In genomic region chr7:4764946-4765710, GRCm38 (mm10) we compare ENCODE assay signal across 24 mouse cellular contexts. TPM values are rescaled to one million over a fixed set of nuclear protein-coding genes. Genes with fewer than 3 reads are reported as not detected.
DNase-seq lines count a peak whose midpoint lies in the region; ATAC-seq lines count a peak whose summit lies in the region.
"Had no signal": no experiment of that assay in that cellular context is flagged by ENCODE, and none has a peak within 500 bp of the region (broad histone marks: within the 10 kb centered on the region; RNA-seq: fewer than 3 reads in every experiment).

No protein-coding gene starts in this region.

- peaks cover 17% of the 10 kb centered on the region for H3K4me1 ChIP-seq in midbrain, embryonic 12.5 days
- H3K4me1 ChIP-seq in midbrain, embryonic 14.5 days (ENCODE audit: control insufficient read depth, insufficient read depth, low read length), result no peaks in the 10 kb centered on the region
- H3K4me1 ChIP-seq in liver, embryonic 12.5 days, result no peaks in the 10 kb centered on the region
- no peaks in the 10 kb centered on the region for H3K4me1 ChIP-seq in stomach, embryonic 15.5 days
- H3K4me1 ChIP-seq: hindbrain, embryonic 12.5 days had no signal

- H3K9me3 ChIP-seq in midbrain, embryonic 12.5 days, result no peaks in the 10 kb centered on the region
- H3K9me3 ChIP-seq in midbrain, embryonic 14.5 days (ENCODE audit: control insufficient read depth, low read length), result no peaks in the 10 kb centered on the region
- no peaks in the 10 kb centered on the region for H3K9me3 ChIP-seq in liver, embryonic 12.5 days (replicated peaks)
- H3K9me3 ChIP-seq in stomach, embryonic 15.5 days, result no peaks in the 10 kb centered on the region
- H3K9me3 ChIP-seq: heart, embryonic 15.5 days; hindbrain, embryonic 12.5 days had no signal

- no peak overlapping the region for H3K4me2 ChIP-seq in midbrain, embryonic 12.5 days (replicated peaks)
- H3K4me2 ChIP-seq in midbrain, embryonic 14.5 days (ENCODE audit: low read length), result no peak overlapping the region
- peak overlapping the region; percentile 2; the same call in 1 of the 2 replicates for H3K4me2 ChIP-seq in liver, embryonic 12.5 days
- H3K4me2 ChIP-seq in stomach, embryonic 15.5 days, result 0 out of 2 replicates have a peak overlapping the region, but pooled peaks have one; percentile 2
- H3K4me2 ChIP-seq: heart, embryonic 15.5 days; hindbrain, embryonic 12.5 days had no signal

- H3K9ac ChIP-seq in midbrain, embryonic 12.5 days (replicated peaks), result 0 out of 2 replicates have a peak overlapping the region, but pooled peaks have one; percentile 11
- no peak overlapping the region for H3K9ac ChIP-seq in midbrain, embryonic 14.5 days (replicated peaks; ENCODE audit: low read length)
- no peak overlapping the region for H3K9ac ChIP-seq in liver, embryonic 12.5 days
- H3K9ac ChIP-seq in stomach, embryonic 15.5 days, result no peak overlapping the region
- H3K9ac ChIP-seq: heart, embryonic 15.5 days; hindbrain, embryonic 12.5 days had no signal

- no peak for ATAC-seq in midbrain, embryonic 12.5 days (ENCODE audit: low FRiP score, low read depth)
- no peak for ATAC-seq in midbrain, embryonic 14.5 days (ENCODE audit: low FRiP score, low TSS enrichment)
- ATAC-seq in liver, embryonic 12.5 days, result no peak
- no peak for ATAC-seq in stomach, embryonic 15.5 days (ENCODE audit: insufficient read depth, low FRiP score, low read depth)
- ATAC-seq: activated CD4-positive, CD25-positive, alpha-beta regulatory T cell, adult 4 months; intestine, embryonic 16.5 days had no signal

- no peak overlapping the region for H3K4me3 ChIP-seq in midbrain, embryonic 12.5 days
- no peak overlapping the region for H3K4me3 ChIP-seq in midbrain, embryonic 14.5 days (replicated peaks; ENCODE audit: low read depth, low read length)
- no peak overlapping the region for H3K4me3 ChIP-seq in liver, embryonic 12.5 days
- no peak overlapping the region for H3K4me3 ChIP-seq in stomach, embryonic 15.5 days (replicated peaks)
- H3K4me3 ChIP-seq: gastrocnemius, adult 2 months; heart, embryonic 15.5 days; hindbrain, embryonic 12.5 days had no signal

- peaks cover 4% of the 10 kb centered on the region; the same call in 1 of the 2 replicates for H3K27me3 ChIP-seq in midbrain, embryonic 12.5 days
- H3K27me3 ChIP-seq in midbrain, embryonic 14.5 days (ENCODE audit: control insufficient read depth, insufficient read depth, low read length), result no peaks in the 10 kb centered on the region
- H3K27me3 ChIP-seq in liver, embryonic 12.5 days (replicated peaks), result peaks cover 48% of the 10 kb centered on the region
- H3K27me3 ChIP-seq in stomach, embryonic 15.5 days (replicated peaks), result no peaks in the 10 kb centered on the region
- H3K27me3 ChIP-seq: heart, embryonic 15.5 days; hindbrain, embryonic 12.5 days had no signal

- WGBS in midbrain, embryonic 12.5 days, result 14% methylated on average over 4 of the region's 4 CpGs
- WGBS in midbrain, embryonic 14.5 days, result 17% methylated on average over 4 of the region's 4 CpGs
- WGBS in liver, embryonic 12.5 days (ENCODE audit: insufficient replicate concordance), result 43% methylated on average over 4 of the region's 4 CpGs
- 12% methylated on average over 4 of the region's 4 CpGs for WGBS in stomach, embryonic 15.5 days

- peak; percentile 34 for DNase-seq in layer of hippocampus, adult 11-12 months (ENCODE audit: low spot score)
- no peak for DNase-seq in layer of hippocampus, postnatal 36 days
- DNase-seq in midbrain, embryonic 14.5 days, result no peak
- DNase-seq in adrenal gland, adult (ENCODE audit: inconsistent age in 2 of 2, low spot score in 1 of 2), result no peak
- DNase-seq in heart, postnatal 4 days, result no peak
- DNase-seq: cerebellum, postnatal 36 days; gastrocnemius, adult 2 months; heart, adult 18-20 months; spleen, adult 18-20 months; thymus, postnatal 36 days had no signal

- no peaks in the 10 kb centered on the region for H3K36me3 ChIP-seq in midbrain, embryonic 12.5 days
- H3K36me3 ChIP-seq in midbrain, embryonic 14.5 days (ENCODE audit: control insufficient read depth, insufficient read depth, low read length), result no peaks in the 10 kb centered on the region
- H3K36me3 ChIP-seq in liver, embryonic 12.5 days, result no peaks in the 10 kb centered on the region
- H3K36me3 ChIP-seq in stomach, embryonic 15.5 days, result no peaks in the 10 kb centered on the region
- H3K36me3 ChIP-seq: heart, embryonic 15.5 days; hindbrain, embryonic 12.5 days had no signal

- 0 out of 2 replicates have a peak overlapping the region, but pooled peaks have one; percentile 2 for H3K27ac ChIP-seq in midbrain, embryonic 12.5 days (replicated peaks)
- H3K27ac ChIP-seq in midbrain, embryonic 14.5 days (replicated peaks; ENCODE audit: low read depth, low read length), result no peak overlapping the region
- no peak overlapping the region for H3K27ac ChIP-seq in liver, embryonic 12.5 days
- H3K27ac ChIP-seq in stomach, embryonic 15.5 days, result no peak overlapping the region
- H3K27ac ChIP-seq: gastrocnemius, adult 2 months; heart, embryonic 15.5 days; hindbrain, embryonic 12.5 days; macrophage had no signal

RNA-seq across cellular contexts. Expression of gene Fam71e2, which starts 6.0 kb away (rescaled TPM):
- not detected for total RNA-seq in layer of hippocampus, postnatal 36 days (2021)
- not detected in 2 replicates for polyA plus RNA-seq in midbrain, embryonic 12.5 days (2016; fragmentation: Nextera tagmentation; extraction: Ambion mirVana)
- not detected in 2 replicates for polyA plus RNA-seq in midbrain, embryonic 14.5 days (2014; fragmentation: Nextera tagmentation; extraction: Ambion mirVana)
- polyA plus RNA-seq in liver, embryonic 12.5 days (2016; fragmentation: Nextera tagmentation; extraction: Ambion mirVana), result not detected in 2 replicates
- polyA plus RNA-seq in stomach, embryonic 15.5 days (2015; fragmentation: Nextera tagmentation; extraction: Ambion mirVana), result not detected in 2 replicates
- total RNA-seq in heart, postnatal 4 days (2021), result not detected
- total RNA-seq: adrenal gland, postnatal 4 days; gastrocnemius, adult 2 months; heart, adult 18-20 months; left cerebral cortex, adult 18-20 months; midbrain, postnatal 0 days had no signal
- polyA plus RNA-seq: activated CD4-positive, CD25-positive, alpha-beta regulatory T cell, adult 4 months; embryonic facial prominence, embryonic 11.5 days; heart, embryonic 15.5 days; hindbrain, embryonic 12.5 days; intestine, embryonic 16.5 days; macrophage; midbrain, postnatal 0 days; neural tube, embryonic 14.5 days had no signal

RNA-seq across cellular contexts. Expression of gene Cox6b2, which starts 12.2 kb away (rescaled TPM):
- 1 to 10 TPM; 3.3 to 6.2 TPM for total RNA-seq in layer of hippocampus, postnatal 36 days (2021)
- polyA plus RNA-seq in midbrain, embryonic 12.5 days (2016; fragmentation: Nextera tagmentation; extraction: Ambion mirVana), result 33.7 and 45.8 TPM in 2 replicates
- polyA plus RNA-seq in midbrain, embryonic 14.5 days (2014; fragmentation: Nextera tagmentation; extraction: Ambion mirVana), result 10.2 and 13.0 TPM in 2 replicates
- 152 and 159 TPM in 2 replicates for polyA plus RNA-seq in liver, embryonic 12.5 days (2016; fragmentation: Nextera tagmentation; extraction: Ambion mirVana)
- 66.3 and 70.7 TPM in 2 replicates for polyA plus RNA-seq in stomach, embryonic 15.5 days (2015; fragmentation: Nextera tagmentation; extraction: Ambion mirVana)
- total RNA-seq in heart, postnatal 4 days (2021), result 10 to 100 TPM; 11.7 to 16.9 TPM
- polyA plus RNA-seq: macrophage had no signal

RNA-seq across cellular contexts. Expression of gene Il11, which starts 17.5 kb away (rescaled TPM):
- total RNA-seq in layer of hippocampus, postnatal 36 days (2021), result under 1 TPM in 1 of 2 experiments, not detected in 1; 0.47 TPM
- 0.36 and 0.38 TPM in 2 replicates for polyA plus RNA-seq in midbrain, embryonic 12.5 days (2016; fragmentation: Nextera tagmentation; extraction: Ambion mirVana)
- 0.17 and 0.43 TPM in 2 replicates for polyA plus RNA-seq in midbrain, embryonic 14.5 days (2014; fragmentation: Nextera tagmentation; extraction: Ambion mirVana)
- polyA plus RNA-seq in liver, embryonic 12.5 days (2016; fragmentation: Nextera tagmentation; extraction: Ambion mirVana), result 0.06 TPM in 1 of 2 replicates, not detected in the other
- 0.13 and 0.22 TPM in 2 replicates for polyA plus RNA-seq in stomach, embryonic 15.5 days (2015; fragmentation: Nextera tagmentation; extraction: Ambion mirVana)
- total RNA-seq in heart, postnatal 4 days (2021), result under 1 TPM in 1 of 2 experiments, not detected in 1; 0.23 TPM
- total RNA-seq: gastrocnemius, adult 2 months; heart, adult 18-20 months had no signal
- polyA plus RNA-seq: activated CD4-positive, CD25-positive, alpha-beta regulatory T cell, adult 4 months; heart, embryonic 15.5 days; macrophage had no signal

RNA-seq across cellular contexts. Expression of gene Tmem190, which starts 17.6 kb away (rescaled TPM):
- not detected for total RNA-seq in layer of hippocampus, postnatal 36 days (2021)
- not detected in 2 replicates for polyA plus RNA-seq in midbrain, embryonic 12.5 days (2016; fragmentation: Nextera tagmentation; extraction: Ambion mirVana)
- polyA plus RNA-seq in midbrain, embryonic 14.5 days (2014; fragmentation: Nextera tagmentation; extraction: Ambion mirVana), result not detected in 2 replicates
- 0.46 TPM in 1 of 2 replicates, not detected in the other for polyA plus RNA-seq in liver, embryonic 12.5 days (2016; fragmentation: Nextera tagmentation; extraction: Ambion mirVana)
- polyA plus RNA-seq in stomach, embryonic 15.5 days (2015; fragmentation: Nextera tagmentation; extraction: Ambion mirVana), result 1.2 and 1.4 TPM in 2 replicates
- total RNA-seq in heart, postnatal 4 days (2021), result not detected
- total RNA-seq: adrenal gland, postnatal 4 days; gastrocnemius, adult 2 months; heart, adult 18-20 months; left cerebral cortex, adult 18-20 months; midbrain, postnatal 0 days had no signal
- polyA plus RNA-seq: activated CD4-positive, CD25-positive, alpha-beta regulatory T cell, adult 4 months; embryonic facial prominence, embryonic 11.5 days; heart, embryonic 15.5 days; hindbrain, embryonic 12.5 days; limb, embryonic 14.5 days; macrophage had no signal

RNA-seq across cellular contexts. Expression of gene Tmem238, which starts 24.3 kb away (rescaled TPM):
- total RNA-seq in layer of hippocampus, postnatal 36 days (2021), result 1 to 10 TPM; 1.4 to 2.0 TPM
- polyA plus RNA-seq in midbrain, embryonic 12.5 days (2016; fragmentation: Nextera tagmentation; extraction: Ambion mirVana), result 2.5 TPM in 2 replicates
- 2.7 and 3.5 TPM in 2 replicates for polyA plus RNA-seq in midbrain, embryonic 14.5 days (2014; fragmentation: Nextera tagmentation; extraction: Ambion mirVana)
- 18.9 and 19.2 TPM in 2 replicates for polyA plus RNA-seq in liver, embryonic 12.5 days (2016; fragmentation: Nextera tagmentation; extraction: Ambion mirVana)
- polyA plus RNA-seq in stomach, embryonic 15.5 days (2015; fragmentation: Nextera tagmentation; extraction: Ambion mirVana), result 35.4 and 36.4 TPM in 2 replicates
- total RNA-seq in heart, postnatal 4 days (2021), result 1 to 10 TPM; 2.7 to 5.1 TPM

Comparison
In these comparisons a context has a peak if more than half of its experiments do, and no peak if none do; other contexts are left out.
1. H3K4me2 ChIP-seq: peak in liver, embryonic 12.5 days (single experiment) and stomach, embryonic 15.5 days (single experiment); none in midbrain, embryonic 12.5 days (single experiment) and midbrain, embryonic 14.5 days (single experiment).